Mouse (Mus musculus): ENCODE results near the gene Snap47. TPM values are rescaled to one million over a fixed set of nuclear protein-coding genes. Genes with fewer than 3 reads are reported as not detected.

Gene Snap47
- polyA plus RNA-seq, 2 experiments, result 12.4 to 21.6 TPM

DNA sequence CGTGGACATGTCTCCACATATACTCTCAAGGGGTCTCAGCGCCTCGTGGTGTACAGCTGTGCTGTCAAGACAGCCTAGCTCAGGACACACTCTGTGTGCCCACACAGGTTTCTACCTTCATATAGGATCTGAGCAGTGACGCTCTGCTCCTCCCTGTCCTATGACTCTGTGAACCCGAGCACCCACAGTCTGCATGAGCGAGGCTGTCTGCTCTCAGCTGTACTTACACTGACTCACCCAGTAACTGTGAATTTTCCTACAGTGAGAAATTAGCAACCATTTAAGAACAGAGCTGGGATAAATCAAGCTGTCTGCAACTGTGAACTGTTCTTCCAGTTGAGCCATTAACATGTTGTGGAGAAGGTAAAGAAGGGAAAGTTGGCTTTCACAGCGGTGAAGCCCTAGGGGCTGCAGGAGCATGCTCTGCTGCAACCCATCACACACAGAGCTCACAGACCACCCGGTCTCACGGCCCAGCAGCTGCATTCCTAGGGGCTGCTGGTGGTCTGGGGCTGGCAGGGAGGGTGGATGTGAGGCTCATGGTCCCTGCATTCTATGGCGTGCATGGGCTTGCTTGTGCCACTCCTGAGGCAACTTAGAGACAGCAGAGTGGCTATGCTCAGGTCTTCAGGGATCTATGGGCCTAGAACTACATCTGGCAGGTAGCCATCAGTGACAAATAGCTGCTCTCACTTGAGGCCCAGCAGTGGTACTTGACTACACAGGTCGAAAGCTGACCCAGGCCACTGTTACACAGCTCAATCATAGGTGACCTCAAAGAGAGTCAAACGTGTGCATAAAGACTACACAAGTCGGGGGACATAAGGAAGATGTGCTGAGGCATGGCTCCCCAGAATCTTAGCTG, 37.8 kb downstream of the Snap47 start:
- Histone ChIP-seq H3K36me3 (replicated peaks; ENCODE audit: control insufficient read depth, insufficient read depth, low read depth) (no peaks in the 10 kb centered on the region), H3K9me3 (ENCODE audit: control insufficient read depth, low read length) (no peaks in the 10 kb centered on the region), H3K27ac (no peak overlapping the region), H3K4me2 (ENCODE audit: low read depth) (no peak overlapping the region), H3K27me3 (ENCODE audit: control insufficient read depth, insufficient read depth, low read length) (no peaks in the 10 kb centered on the region), H3K9ac (replicated peaks) (no peak overlapping the region), H3K4me1 (replicated peaks; ENCODE audit: control insufficient read depth in 2 of 2, insufficient read depth in 2 of 2, low read length in 1 of 2) (peaks cover 0 to 3% of the 10 kb centered on the region in 2 experiments; a peak in 1 of 4 replicates), H3K4me3 (ENCODE audit: insufficient read depth in 1 of 2, low read depth in 2 of 2, low read length in 2 of 2) (no peak overlapping the region)
- no peak for TF ChIP-seq EP300 (IDR thresholded peaks at IDR 0.05; ENCODE audit: low read depth)
- ATAC-seq (ENCODE audit: insufficient read depth), result no peak
- WGBS (ENCODE audit: insufficient replicate concordance), result 71% methylated on average over 13 of the region's 13 CpGs
- DNase-seq (ENCODE audit: low read depth in 3 of 3, low spot score in 3 of 3), result no peak

DNA sequence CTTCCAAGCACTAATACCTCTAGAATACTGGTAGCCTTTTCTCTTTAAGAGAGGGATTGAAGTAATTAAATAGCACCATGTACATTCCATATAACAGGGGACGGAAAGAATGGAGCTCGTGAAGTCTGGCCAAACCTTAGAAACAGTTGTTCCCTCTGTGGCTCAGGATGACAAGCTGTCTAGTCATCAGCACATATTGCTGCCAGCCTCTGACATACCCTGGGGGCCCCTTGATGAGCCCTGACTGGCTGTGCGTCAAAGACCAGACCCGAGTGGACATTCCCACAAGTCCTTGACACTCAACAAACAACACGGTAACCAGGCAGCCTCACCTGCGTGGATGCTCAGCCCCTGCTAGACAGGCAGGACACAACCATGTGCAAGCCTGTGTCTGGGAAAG, 38.9 kb downstream of the Snap47 start:
- no peak overlapping the region for H3K4me2 ChIP-seq (ENCODE audit: low read depth)
- TF ChIP-seq CTCF (IDR thresholded peaks at IDR 0.05; ENCODE audit: low read depth) (no peak), EP300 (IDR thresholded peaks at IDR 0.05; ENCODE audit: low read depth) (no peak)
- H3K36me3 ChIP-seq (replicated peaks; ENCODE audit: control insufficient read depth, insufficient read depth, low read depth), result no peaks in the 10 kb centered on the region
- no peak for DNase-seq (ENCODE audit: low read depth in 3 of 3, low spot score in 3 of 3)
- no peaks in the 10 kb centered on the region for H3K9me3 ChIP-seq (ENCODE audit: control insufficient read depth, low read length)
- H3K4me3 ChIP-seq (ENCODE audit: insufficient read depth in 1 of 2, low read depth in 2 of 2, low read length in 2 of 2), result no peak overlapping the region
- peaks cover 0 to 3% of the 10 kb centered on the region in 2 experiments; a peak in 1 of 4 replicates for H3K4me1 ChIP-seq (replicated peaks; ENCODE audit: control insufficient read depth in 2 of 2, insufficient read depth in 2 of 2, low read length in 1 of 2)
- no peak overlapping the region for H3K27ac ChIP-seq
- ATAC-seq (ENCODE audit: insufficient read depth), result no peak
- 65% methylated on average over 6 of the region's 6 CpGs for WGBS (ENCODE audit: insufficient replicate concordance)
- H3K9ac ChIP-seq (replicated peaks), result no peak overlapping the region
- H3K27me3 ChIP-seq (ENCODE audit: control insufficient read depth, insufficient read depth, low read length), result no peaks in the 10 kb centered on the region

DNA sequence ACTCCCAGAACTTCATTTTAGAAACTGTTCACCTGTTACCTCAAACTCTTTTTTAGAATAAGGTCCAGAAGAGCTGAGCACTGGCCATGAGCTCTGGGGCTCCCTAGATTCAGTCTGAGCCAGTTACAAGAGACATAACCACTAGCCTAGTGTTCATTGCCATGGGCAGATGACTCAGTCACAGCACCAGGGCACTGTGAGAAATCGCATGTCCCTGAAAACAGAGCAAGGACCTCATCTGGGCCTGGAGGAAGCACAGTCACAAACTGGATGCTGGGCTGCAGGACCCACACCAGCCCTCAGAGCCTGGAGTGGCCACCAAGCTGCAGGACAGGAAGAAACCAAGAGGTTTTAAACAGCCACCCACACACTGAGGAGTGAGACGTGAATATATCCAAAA, 40.1 kb downstream of the Snap47 start:
- Histone ChIP-seq H3K4me2 (ENCODE audit: low read depth) (no peak overlapping the region), H3K4me1 (replicated peaks; ENCODE audit: control insufficient read depth in 2 of 2, insufficient read depth in 2 of 2, low read length in 1 of 2) (peaks cover 0 to 3% of the 10 kb centered on the region in 2 experiments; a peak in 1 of 4 replicates), H3K9me3 (ENCODE audit: control insufficient read depth, low read length) (no peaks in the 10 kb centered on the region), H3K4me3 (ENCODE audit: insufficient read depth in 1 of 2, low read depth in 2 of 2, low read length in 2 of 2) (no peak overlapping the region), H3K27me3 (ENCODE audit: control insufficient read depth, insufficient read depth, low read length) (no peaks in the 10 kb centered on the region), H3K36me3 (replicated peaks; ENCODE audit: control insufficient read depth, insufficient read depth, low read depth) (no peaks in the 10 kb centered on the region), H3K9ac (replicated peaks) (no peak overlapping the region), H3K27ac (no peak overlapping the region)
- TF ChIP-seq EP300 (IDR thresholded peaks at IDR 0.05; ENCODE audit: low read depth), result no peak
- no peak for TF ChIP-seq CTCF (IDR thresholded peaks at IDR 0.05; ENCODE audit: low read depth)
- WGBS (ENCODE audit: insufficient replicate concordance), result 56% methylated on average over 2 of the region's 2 CpGs
- ATAC-seq (ENCODE audit: insufficient read depth) (no peak), DNase-seq (ENCODE audit: low read depth in 3 of 3, low spot score in 3 of 3) (no peak)

DNA sequence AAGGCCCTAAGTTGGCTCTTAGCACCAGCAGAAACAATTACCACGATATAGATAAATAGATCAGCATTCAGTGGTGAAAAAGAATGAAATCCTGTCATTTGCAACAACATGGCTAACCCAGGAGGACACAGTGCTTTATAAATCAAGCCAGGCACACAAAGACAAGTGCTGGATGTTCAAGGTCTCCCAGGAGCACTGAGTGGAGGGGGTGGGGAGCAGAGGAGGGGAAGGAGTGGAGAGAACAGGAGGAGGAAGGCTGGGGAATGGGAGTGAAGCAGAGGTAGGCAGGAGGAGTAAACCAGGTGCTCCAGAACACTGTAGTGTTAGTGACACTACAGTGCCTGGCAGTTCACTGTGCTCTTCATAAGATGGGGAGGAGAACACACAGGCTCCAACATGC, 45.2 kb downstream of the Snap47 start:
- Histone ChIP-seq H3K4me2 (ENCODE audit: low read depth) (no peak overlapping the region), H3K9me3 (ENCODE audit: control insufficient read depth, low read length) (no peaks in the 10 kb centered on the region), H3K27me3 (ENCODE audit: control insufficient read depth, insufficient read depth, low read length) (no peaks in the 10 kb centered on the region), H3K9ac (replicated peaks) (no peak overlapping the region), H3K4me1 (replicated peaks; ENCODE audit: control insufficient read depth in 2 of 2, insufficient read depth in 2 of 2, low read length in 1 of 2) (no peaks in the 10 kb centered on the region), H3K36me3 (replicated peaks; ENCODE audit: control insufficient read depth, insufficient read depth, low read depth) (no peaks in the 10 kb centered on the region), H3K4me3 (ENCODE audit: insufficient read depth in 1 of 2, low read depth in 2 of 2, low read length in 2 of 2) (no peak overlapping the region), H3K27ac (no peak overlapping the region)
- no peak for ATAC-seq (ENCODE audit: insufficient read depth)
- DNase-seq (ENCODE audit: low read depth in 3 of 3, low spot score in 3 of 3), result no peak
- WGBS (ENCODE audit: insufficient replicate concordance), result 68% methylated on average over 1 of the region's 1 CpGs
- TF ChIP-seq CTCF (IDR thresholded peaks at IDR 0.05; ENCODE audit: low read depth), result no peak
- no peak for TF ChIP-seq EP300 (IDR thresholded peaks at IDR 0.05; ENCODE audit: low read depth)

DNA sequence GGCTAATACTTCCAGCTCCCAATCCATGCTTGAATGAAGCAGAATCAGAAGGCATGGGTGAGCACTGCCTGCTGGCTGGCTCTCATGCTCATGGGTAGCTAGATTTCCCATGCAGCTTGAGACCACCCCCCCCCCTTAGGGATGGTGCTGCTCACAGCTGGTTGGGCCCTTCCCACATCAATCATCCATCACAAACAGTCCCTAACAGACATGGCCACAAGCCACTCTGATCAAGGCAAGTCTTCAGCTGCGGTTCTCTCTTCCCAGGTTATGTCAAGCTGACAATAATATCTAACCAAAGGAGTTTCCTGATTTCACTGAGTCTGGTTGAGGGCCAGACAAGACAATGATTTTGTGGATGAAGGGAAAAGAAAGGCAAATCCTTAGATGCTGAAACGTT, 50.1 kb downstream of the Snap47 start:
- DNase-seq (ENCODE audit: low read depth in 3 of 3, low spot score in 3 of 3) (no peak), ATAC-seq (ENCODE audit: insufficient read depth) (no peak)
- Histone ChIP-seq H3K27me3 (ENCODE audit: control insufficient read depth, insufficient read depth, low read length) (no peaks in the 10 kb centered on the region), H3K4me2 (ENCODE audit: low read depth) (no peak overlapping the region), H3K4me3 (ENCODE audit: insufficient read depth in 1 of 2, low read depth in 2 of 2, low read length in 2 of 2) (no peak overlapping the region), H3K27ac (no peak overlapping the region), H3K36me3 (replicated peaks; ENCODE audit: control insufficient read depth, insufficient read depth, low read depth) (no peaks in the 10 kb centered on the region), H3K4me1 (replicated peaks; ENCODE audit: control insufficient read depth in 2 of 2, insufficient read depth in 2 of 2, low read length in 1 of 2) (peaks cover 0 to 15% of the 10 kb centered on the region in 2 experiments; a peak in 2 of 4 replicates), H3K9ac (replicated peaks) (no peak overlapping the region), H3K9me3 (ENCODE audit: control insufficient read depth, low read length) (no peaks in the 10 kb centered on the region)
- TF ChIP-seq CTCF (IDR thresholded peaks at IDR 0.05; ENCODE audit: low read depth) (no peak), EP300 (IDR thresholded peaks at IDR 0.05; ENCODE audit: low read depth) (no peak)
- WGBS (ENCODE audit: insufficient replicate concordance), result 49% methylated on average over 2 of the region's 2 CpGs

All from liver, embryonic 14.5 days (tissue).